Mouse (Mus musculus) forebrain, embryonic 11.5 days (tissue): ENCODE data around the gene Gng13. TPM values are rescaled to one million over a fixed set of nuclear protein-coding genes. Genes with fewer than 3 reads are reported as not detected.

ENCODE experiments used
- ATAC-seq: fragments of 200-750 bp; cut with Nextera tagmentation; replicated peaks from 2 replicates; pipeline ENCODE4 v1.8.0; 2017; ENCODE audit warnings: moderate TSS enrichment; ENCODE audit not compliant: low FRiP score
- DNase-seq: peaks from one replicate; pipeline ENCODE4 v3.0.0-alpha.2; 2017; ENCODE audit warnings: low spot score
- H3K27ac ChIP-seq: fragments of 300-500 bp; sonication (generic); 2 replicates; pipeline ENCODE4 v1.5.1; 2014; ENCODE audit warnings: low read depth, low read length
- H3K27me3 ChIP-seq: fragments of 300-500 bp; sonication (generic); 2 replicates; pipeline ENCODE4 v1.6.1; 2014; ENCODE audit warnings: mild to moderate bottlenecking, low read length, mixed read lengths; ENCODE audit not compliant: control insufficient read depth, insufficient read depth
- H3K36me3 ChIP-seq: fragments of 300-500 bp; sonication (generic); 2 replicates; pipeline ENCODE4 v1.6.1; 2014; ENCODE audit warnings: mild to moderate bottlenecking, low read length, moderate library complexity, mixed read lengths; ENCODE audit not compliant: control insufficient read depth, insufficient read depth
- H3K4me1 ChIP-seq: fragments of 300-500 bp; sonication (generic); replicated peaks from 2 replicates; pipeline ENCODE4 v1.6.1; 2014; ENCODE audit warnings: low read length, mixed read lengths; ENCODE audit not compliant: control insufficient read depth, insufficient read depth
- H3K4me2 ChIP-seq: fragments of 300-500 bp; sonication (generic); 2 replicates; pipeline ENCODE4 v1.6.1; 2014; ENCODE audit warnings: low read depth, mild to moderate bottlenecking, low read length, moderate library complexity, mixed read lengths; ENCODE audit not compliant: severe bottlenecking
- H3K4me3 ChIP-seq: fragments of 300-500 bp; sonication (generic); 2 replicates; pipeline ENCODE4 v1.5.1; 2014; ENCODE audit warnings: low read depth, low read length
- H3K9ac ChIP-seq: fragments of 300-500 bp; sonication (generic); 2 replicates; pipeline ENCODE4 v1.6.1; 2014; ENCODE audit warnings: low read length
- H3K9me3 ChIP-seq: fragments of 300-500 bp; sonication (generic); 2 replicates; pipeline ENCODE4 v1.6.1; 2016; ENCODE audit warnings: low read length, mixed read lengths; ENCODE audit not compliant: control insufficient read depth
- WGBS: fragments of 180-500 bp; shearing (Covaris S2); extraction: QIAGEN DNeasy Blood & Tissue Kit; methylation state at CpG from one replicate; pipeline ENCODE4 v1.1.7; 2014; 5-methylcytosine and 5-hydroxymethylcytosine counted together
- polyA plus RNA-seq: library from polyadenylated mRNA; unstranded; fragments of >200 nt; fragmentation: Nextera tagmentation; extraction: Ambion mirVana; gene quantifications from 2 replicates; pipeline ENCODE4 v1.2.1, GENCODE M21; 2014

Gene Gng13
- polyA plus RNA-seq, 1 experiment from 2014 or later = 0.92 TPM

DNA sequence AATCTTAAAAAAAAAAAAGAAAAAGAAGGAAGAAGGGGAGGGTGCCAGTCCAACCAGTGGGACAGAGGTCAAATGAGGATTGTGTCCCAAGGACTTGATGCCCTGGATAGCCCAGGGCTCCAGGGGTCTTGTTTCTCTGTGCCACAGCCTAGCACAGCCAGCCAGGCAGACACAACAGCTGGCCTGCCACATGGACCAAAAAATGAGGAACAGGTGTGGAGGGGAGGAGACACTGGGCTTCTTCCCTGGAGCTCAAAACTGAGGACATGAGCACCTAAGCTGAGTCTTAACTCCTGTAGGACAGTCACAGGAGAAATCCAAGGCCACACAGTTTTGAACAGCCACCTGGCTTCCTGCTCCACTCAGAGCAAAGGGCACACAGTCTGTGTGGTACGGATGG is 20.7 kb upstream of the Gng13 start:
- Histone ChIP-seq H3K4me1 (no peaks in the 10 kb centered on the region), H3K9me3 (no peaks in the 10 kb centered on the region), H3K9ac (no peak overlapping the region), H3K27ac (no peak overlapping the region), H3K36me3 (no peaks in the 10 kb centered on the region), H3K4me2 (no peak overlapping the region), H3K27me3 (no peaks in the 10 kb centered on the region), H3K4me3 (no peak overlapping the region)
- 37% methylated on average over 1 of the region's 1 CpGs for WGBS
- ATAC-seq (no peak), DNase-seq (no peak)

- Histone ChIP-seq H3K27ac (no peak overlapping the region), H3K4me1 (no peaks in the 10 kb centered on the region), H3K9me3 (no peaks in the 10 kb centered on the region), H3K4me2 (no peak overlapping the region), H3K9ac (no peak overlapping the region), H3K27me3 (no peaks in the 10 kb centered on the region), H3K4me3 (no peak overlapping the region), H3K36me3 (no peaks in the 10 kb centered on the region)
- 12% methylated on average over 7 of the region's 7 CpGs for WGBS
- DNase-seq = peak; percentile 85
- 0 out of 2 replicates have a peak, but pooled peaks have one; percentile 21 for ATAC-seq
Observed at GRCm38 (mm10) chr17:25698446-25698845, 18.5 kb upstream of the Gng13 start.

DNA sequence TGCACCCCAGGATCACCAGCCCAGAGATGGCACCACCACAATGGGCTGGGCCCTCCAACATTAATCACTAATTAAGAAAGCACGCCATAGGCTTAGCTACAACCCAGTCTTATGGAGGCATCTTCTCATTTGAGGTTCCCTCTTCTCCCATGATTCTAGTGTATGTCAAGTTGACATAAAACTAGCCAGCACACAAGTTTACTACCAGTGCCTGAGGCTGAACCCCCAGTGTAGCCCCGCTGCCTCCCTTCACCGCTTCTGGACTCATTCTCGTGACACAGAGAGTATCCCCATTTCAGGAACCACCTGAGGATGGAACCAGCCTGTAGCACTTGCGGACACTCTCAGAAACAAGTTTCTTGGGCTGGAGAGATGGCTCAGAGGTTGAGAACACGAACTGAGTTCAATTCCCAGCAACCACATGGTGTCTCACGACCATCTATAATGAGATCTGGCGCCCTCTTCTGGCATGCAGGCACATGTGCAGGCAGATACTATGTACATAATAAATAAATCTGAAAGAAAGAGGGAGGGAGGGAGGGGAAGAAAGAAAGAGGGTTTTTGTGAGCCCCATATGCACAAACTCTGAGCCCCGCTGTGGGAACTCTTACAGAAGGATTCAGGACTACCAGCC is 16.0 kb upstream of the Gng13 start:
- Histone ChIP-seq H3K4me1 (no peaks in the 10 kb centered on the region), H3K9me3 (no peaks in the 10 kb centered on the region), H3K4me2 (no peak overlapping the region), H3K27me3 (no peaks in the 10 kb centered on the region), H3K36me3 (no peaks in the 10 kb centered on the region), H3K27ac (no peak overlapping the region), H3K9ac (no peak overlapping the region), H3K4me3 (no peak overlapping the region)
- ATAC-seq = no peak
- 54% methylated on average over 9 of the region's 9 CpGs for WGBS
- no peak for DNase-seq

DNA sequence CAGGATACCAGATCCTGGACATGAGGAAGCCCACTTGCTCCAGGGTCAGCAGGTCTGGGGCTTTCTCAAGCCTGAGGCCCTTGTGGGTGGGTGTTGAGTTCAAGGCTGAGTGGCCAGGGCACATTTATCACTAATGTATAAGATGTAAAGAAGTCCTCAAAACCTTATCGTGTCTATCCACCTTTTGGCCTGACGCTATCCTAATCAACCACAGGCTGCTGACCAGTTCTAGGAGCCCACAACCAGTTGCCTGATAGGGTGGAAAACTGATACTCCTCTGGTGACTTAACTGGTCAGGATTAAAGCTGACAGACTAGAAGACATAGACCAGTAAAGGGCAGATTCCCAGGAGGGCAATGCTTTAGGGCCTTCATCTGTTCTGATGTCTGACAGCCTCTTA is 7.0 kb upstream of the Gng13 start:
- DNase-seq (peak; percentile 36), ATAC-seq (no peak)
- WGBS = 90% methylated on average over 2 of the region's 2 CpGs
- Histone ChIP-seq H3K4me1 (no peaks in the 10 kb centered on the region), H3K9ac (no peak overlapping the region), H3K27me3 (no peaks in the 10 kb centered on the region), H3K9me3 (no peaks in the 10 kb centered on the region), H3K36me3 (no peaks in the 10 kb centered on the region), H3K4me2 (no peak overlapping the region), H3K27ac (no peak overlapping the region), H3K4me3 (no peak overlapping the region)

- WGBS = 76% methylated on average over 4 of the region's 4 CpGs
- 0 out of 2 replicates have a peak, but pooled peaks cover 4% of the 10 kb centered on the region for H3K27me3 ChIP-seq
- H3K9me3 ChIP-seq = no peaks in the 10 kb centered on the region
- no peak for DNase-seq
- no peak for ATAC-seq
- H3K27ac ChIP-seq = no peak overlapping the region
- no peak overlapping the region for H3K4me2 ChIP-seq
- no peak overlapping the region for H3K4me3 ChIP-seq
- H3K9ac ChIP-seq = no peak overlapping the region
- H3K4me1 ChIP-seq = no peaks in the 10 kb centered on the region
- no peaks in the 10 kb centered on the region for H3K36me3 ChIP-seq
Observed at GRCm38 (mm10) chr17:25711136-25711535, 5.8 kb upstream of the Gng13 start.

- no peak overlapping the region for H3K4me2 ChIP-seq
- DNase-seq (peak; percentile 46), ATAC-seq (no peak)
- H3K4me3 ChIP-seq = no peak overlapping the region
- no peak overlapping the region for H3K9ac ChIP-seq
- peaks cover 24% of the 10 kb centered on the region for H3K27me3 ChIP-seq
- no peaks in the 10 kb centered on the region for H3K9me3 ChIP-seq
- no peaks in the 10 kb centered on the region; the same call in 1 of the 2 replicates for H3K36me3 ChIP-seq
- peaks cover 12% of the 10 kb centered on the region; the same call in 1 of the 2 replicates for H3K4me1 ChIP-seq
- WGBS = 52% methylated on average over 3 of the region's 3 CpGs
- no peak overlapping the region for H3K27ac ChIP-seq
Observed at GRCm38 (mm10) chr17:25715627-25716026, 1.3 kb upstream of the Gng13 start.

- WGBS = 4% methylated on average over 6 of the region's 6 CpGs
Observed at GRCm38 (mm10) chr17:25716130-25716529, 841 bp upstream of the Gng13 start.

GRCm38 (mm10) chr17:25717691-25718090 is 720 bp downstream of the Gng13 start:
- peak overlapping the region; percentile 44 for H3K9ac ChIP-seq
- H3K9me3 ChIP-seq = no peaks in the 10 kb centered on the region
- no peak overlapping the region for H3K27ac ChIP-seq
- WGBS = 16% methylated on average over 6 of the region's 6 CpGs
- H3K36me3 ChIP-seq = no peaks in the 10 kb centered on the region; the same call in 1 of the 2 replicates
- DNase-seq (no peak), ATAC-seq (peak; percentile 44; the same call in 1 of the 2 replicates)
- peaks cover 24% of the 10 kb centered on the region for H3K27me3 ChIP-seq
- peak overlapping the region; percentile 53 for H3K4me2 ChIP-seq
- peaks cover 12% of the 10 kb centered on the region; the same call in 1 of the 2 replicates for H3K4me1 ChIP-seq
- H3K4me3 ChIP-seq = peak overlapping the region; percentile 27

More at GRCm38 (mm10) chr17:25716130-25716529, 841 bp upstream of the Gng13 start:
- Histone ChIP-seq H3K27ac (no peak overlapping the region), H3K27me3 (peaks cover 24% of the 10 kb centered on the region), H3K4me1 (peaks cover 12% of the 10 kb centered on the region; the same call in 1 of the 2 replicates), H3K9me3 (no peaks in the 10 kb centered on the region), H3K36me3 (no peaks in the 10 kb centered on the region; the same call in 1 of the 2 replicates), H3K4me3 (no peak overlapping the region), H3K4me2 (no peak overlapping the region), H3K9ac (no peak overlapping the region)
- ATAC-seq (no peak), DNase-seq (peak; percentile 56)

DNA sequence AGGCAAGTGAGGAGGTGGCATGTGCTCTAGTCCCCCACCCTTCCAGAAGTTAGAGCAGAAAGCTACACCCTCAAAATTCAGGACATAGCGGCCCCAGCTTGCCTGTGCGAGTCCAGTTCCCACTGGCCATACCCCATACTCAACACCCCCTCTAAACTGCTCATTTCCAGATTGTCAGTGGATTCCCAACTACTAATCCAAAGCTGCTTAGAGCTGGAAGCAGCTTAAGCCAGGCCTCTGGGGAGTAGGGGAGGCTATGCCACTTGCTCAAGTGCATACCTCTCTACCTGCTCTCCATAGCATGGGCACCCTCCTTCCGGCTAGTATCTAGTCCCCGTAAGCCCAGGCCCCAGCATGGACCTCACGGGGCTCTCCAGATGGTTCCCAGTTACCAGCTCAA is 4.5 kb downstream of the Gng13 start:
- Histone ChIP-seq H3K9ac (no peak overlapping the region), H3K36me3 (no peaks in the 10 kb centered on the region; the same call in 1 of the 2 replicates), H3K4me2 (no peak overlapping the region), H3K27ac (no peak overlapping the region), H3K27me3 (peaks cover 18% of the 10 kb centered on the region), H3K4me1 (peaks cover 19% of the 10 kb centered on the region; the same call in 1 of the 2 replicates), H3K9me3 (no peaks in the 10 kb centered on the region), H3K4me3 (no peak overlapping the region)
- 92% methylated on average over 5 of the region's 5 CpGs for WGBS
- DNase-seq (no peak), ATAC-seq (no peak)
